Mouse (Mus musculus): ENCODE data around the gene Tmod3.
"Not testable (repeated sequence)": the region's sequence is repeated elsewhere in the genome, so short reads cannot be mapped to it uniquely, and the experiment has no call there.

Tmod3 gene

GRCm38 (mm10) chr9:75495945-75496344, 63.5 kb downstream of the Tmod3 start:
- no peak for DNase-seq (ENCODE audit: low spot score)

- DNase-seq (ENCODE audit: low spot score): no peak
These were observed 65.0 kb downstream of the Tmod3 start for GRCm38 (mm10) chr9:75494407-75495005.

DNA sequence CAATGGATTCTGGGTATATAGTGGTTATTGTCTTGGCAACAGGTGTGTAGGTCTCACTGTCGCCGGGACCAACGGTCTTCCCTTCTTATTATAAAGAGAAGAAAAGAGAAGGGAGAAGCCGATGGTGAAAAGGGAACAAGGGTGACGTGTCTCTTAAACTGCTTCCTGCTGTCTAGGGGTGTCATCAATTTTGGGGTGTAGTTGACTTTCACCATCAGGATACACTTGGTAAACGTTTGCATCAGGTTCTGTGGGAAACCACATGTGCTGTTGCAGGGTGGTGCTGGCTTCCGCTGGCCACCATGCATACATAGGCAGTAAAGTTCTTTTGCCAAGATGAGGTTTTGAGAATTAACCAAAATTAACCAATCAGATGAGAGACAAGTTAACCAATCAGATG, 71.2 kb downstream of the Tmod3 start:
- DNase-seq (ENCODE audit: low spot score): not testable (repeated sequence)

DNA sequence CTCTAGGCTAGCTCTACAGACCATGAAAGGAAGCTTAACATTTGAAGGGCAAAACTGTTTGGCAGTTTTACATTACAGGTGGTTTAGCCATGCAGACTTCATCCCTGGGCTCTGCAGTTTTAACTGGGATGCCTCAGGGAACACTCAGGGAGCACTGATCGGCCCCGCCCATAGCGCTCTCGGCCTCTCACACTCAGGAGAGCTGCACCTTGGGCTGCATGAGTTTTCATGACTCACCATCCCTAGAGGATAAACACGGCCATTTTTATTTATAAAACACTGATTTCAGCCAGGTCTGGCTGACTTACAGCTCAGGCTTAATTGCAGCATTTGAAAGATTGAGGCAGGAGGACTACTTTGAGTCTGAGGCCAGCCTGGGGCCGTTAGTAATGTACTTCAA, 74.2 kb downstream of the Tmod3 start:
- no peak for DNase-seq (ENCODE audit: low spot score)

DNA sequence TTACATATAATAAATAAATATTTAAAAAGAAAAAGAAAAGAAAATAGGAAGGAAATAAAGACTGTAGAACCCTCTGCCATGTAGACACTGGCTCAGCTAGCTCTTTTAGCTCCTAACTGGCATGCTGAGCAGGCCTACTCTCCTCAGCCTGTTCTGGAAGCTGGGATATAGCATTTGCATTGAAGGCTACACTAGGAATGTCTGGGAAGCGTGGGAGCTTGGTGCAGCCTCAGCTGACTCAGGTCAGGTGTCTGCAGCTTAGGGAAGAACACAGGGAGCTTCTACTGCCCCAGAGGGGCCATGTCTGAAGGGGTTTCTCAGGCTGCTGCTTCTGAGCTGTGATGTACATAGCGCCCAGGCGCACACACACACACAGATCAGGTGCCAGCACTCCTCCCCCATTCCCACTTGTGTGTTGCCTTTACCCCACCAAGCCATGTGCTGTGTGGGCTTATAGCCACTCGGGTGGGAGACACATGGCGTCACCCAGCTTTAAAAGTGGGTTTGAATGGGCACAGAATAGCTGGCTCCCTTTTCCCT, 78.9 kb downstream of the Tmod3 start:
- no peak for DNase-seq (ENCODE audit: low spot score)

GRCm38 (mm10) chr9:75479106-75479725, 80.2 kb downstream of the Tmod3 start:
- no peak for DNase-seq (ENCODE audit: low spot score)

- DNase-seq (ENCODE audit: low spot score): no peak
These were observed 82.2 kb downstream of the Tmod3 start for GRCm38 (mm10) chr9:75477212-75477611.

DNA sequence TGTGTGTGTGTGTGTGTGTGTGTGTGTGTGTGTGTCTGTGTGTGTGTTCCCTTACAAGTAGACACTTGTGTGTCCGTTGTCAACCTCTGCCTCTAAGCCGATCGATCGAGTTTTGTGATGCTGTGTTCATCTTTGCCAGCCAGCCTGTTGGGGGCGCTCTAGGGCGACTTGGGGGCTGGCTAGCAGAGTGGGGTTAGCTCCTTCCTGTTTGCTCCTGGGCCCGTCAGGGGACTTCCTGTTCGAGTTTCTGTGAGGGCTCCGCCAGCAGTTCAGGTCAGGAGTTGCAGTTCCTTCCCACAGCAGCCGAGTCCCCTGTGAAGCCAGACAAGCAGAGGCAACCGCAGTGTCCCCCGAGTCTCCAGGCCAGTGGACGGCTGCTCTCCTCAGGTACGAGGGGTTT, 91.2 kb downstream of the Tmod3 start:
- DNase-seq (ENCODE audit: low spot score): no peak

DNA sequence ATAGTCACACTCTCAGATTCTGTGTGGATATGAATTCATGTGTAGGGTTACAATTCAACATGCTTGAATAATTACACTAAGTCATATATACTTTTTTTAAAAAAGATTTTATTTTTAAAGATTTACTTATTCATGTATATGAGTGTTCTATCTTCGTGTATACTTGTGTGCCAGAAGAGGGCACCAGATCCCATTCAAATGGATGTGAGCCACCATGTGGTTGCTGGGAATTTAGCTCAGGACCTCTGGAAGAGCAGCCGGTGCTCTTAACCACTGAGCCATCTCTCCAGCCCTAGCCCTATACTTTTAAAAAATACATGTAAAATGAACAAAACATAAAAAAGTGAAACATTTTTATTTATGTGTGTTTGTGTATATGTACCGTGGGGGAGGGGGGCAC, 91.9 kb downstream of the Tmod3 start:
- DNase-seq (ENCODE audit: low spot score): no peak

- no peak for DNase-seq (ENCODE audit: low spot score)
These were observed 92.8 kb downstream of the Tmod3 start for GRCm38 (mm10) chr9:75466641-75467040.

GRCm38 (mm10) chr9:75465856-75466255, 93.6 kb downstream of the Tmod3 start:
- DNase-seq (ENCODE audit: low spot score): no peak

DNA sequence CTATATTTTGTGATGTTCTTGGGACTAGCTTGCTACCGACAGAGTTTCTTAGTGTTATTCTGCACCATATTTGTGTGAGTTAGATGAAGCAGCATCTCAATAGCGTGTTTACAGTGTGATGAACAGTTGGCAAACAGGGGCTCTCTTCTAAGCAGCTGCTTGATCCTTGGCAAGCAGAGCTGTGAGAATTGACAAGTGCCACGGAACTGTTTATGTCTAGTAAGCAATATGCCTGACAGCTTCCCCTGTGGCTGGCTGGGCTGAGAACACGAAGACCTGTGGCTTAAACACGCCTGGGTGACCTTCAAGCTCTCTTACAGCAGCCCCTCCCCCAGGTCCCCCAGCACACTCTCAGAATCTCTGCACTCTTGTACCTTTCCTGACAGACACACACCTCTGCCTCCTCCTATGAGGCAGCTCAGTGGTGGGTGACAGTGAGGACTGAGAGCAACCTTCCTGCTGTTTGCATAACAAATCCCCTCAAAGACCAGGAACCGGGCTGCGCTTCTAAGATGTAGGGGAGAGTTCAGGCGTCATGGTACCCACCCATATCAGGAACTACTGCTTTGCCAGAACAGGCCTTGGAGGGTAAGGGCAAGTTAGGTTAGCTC, 96.3 kb downstream of the Tmod3 start:
- no peak for DNase-seq (ENCODE audit: low spot score)

- DNase-seq (ENCODE audit: low spot score): no peak
These were observed 103.8 kb downstream of the Tmod3 start for GRCm38 (mm10) chr9:75455684-75456083.

DNA sequence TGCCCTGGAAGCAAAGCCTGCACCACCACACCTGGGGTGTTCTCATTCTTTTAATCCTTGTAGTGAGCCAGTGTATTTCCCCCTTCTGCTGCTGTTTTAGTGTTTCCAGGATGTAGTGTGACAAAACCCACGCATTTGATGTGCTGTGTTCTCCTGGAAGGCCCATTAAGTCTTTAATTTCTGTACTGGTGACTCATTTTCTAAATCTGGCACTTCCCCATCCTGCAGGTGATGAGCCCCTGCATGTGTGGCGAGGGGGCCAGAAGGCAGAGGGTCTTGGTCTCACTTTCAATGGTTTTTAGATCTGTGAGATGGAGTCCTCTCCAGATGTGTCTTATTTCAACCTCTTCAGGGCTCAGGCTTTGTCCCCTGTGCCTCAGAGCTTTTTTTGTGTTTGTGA, 105.5 kb downstream of the Tmod3 start:
- DNase-seq (ENCODE audit: low spot score): no peak

- DNase-seq (ENCODE audit: low spot score): no peak
These were observed 111.4 kb downstream of the Tmod3 start for GRCm38 (mm10) chr9:75448021-75448420.

Data from yolk sac, embryonic 10.5 days (tissue).